Mouse (Mus musculus) lung, embryonic 16.5 days (tissue): Measurements from ENCODE around the gene Ikzf1. TPM values are rescaled to one million over a fixed set of nuclear protein-coding genes. Genes with fewer than 3 reads are reported as not detected.

Experiments
- ATAC-seq: fragments of 200-750 bp; cut with Nextera tagmentation; 2 replicates; pipeline ENCODE4 v1.8.0; 2017; ENCODE audit warnings: low read depth, mild to moderate bottlenecking, moderate library complexity
- H3K27ac ChIP-seq: fragments of 300-500 bp; sonication (generic); 2 replicates; pipeline ENCODE4 v1.5.1; 2014; ENCODE audit warnings: mild to moderate bottlenecking, control low read depth, low read length
- H3K27me3 ChIP-seq: fragments of 300-500 bp; sonication (generic); 2 replicates; pipeline ENCODE4 v1.6.1; 2014; ENCODE audit warnings: low read depth, low read length, mixed read lengths; ENCODE audit not compliant: control insufficient read depth, insufficient read depth
- H3K36me3 ChIP-seq: fragments of 300-500 bp; sonication (generic); 2 replicates; pipeline ENCODE4 v1.6.1; 2014; ENCODE audit warnings: low read length; ENCODE audit not compliant: control insufficient read depth, insufficient read depth
- H3K4me1 ChIP-seq: fragments of 300-500 bp; sonication (generic); replicated peaks from 2 replicates; pipeline ENCODE4 v1.6.1; 2014; ENCODE audit warnings: low read length, mixed read lengths; ENCODE audit not compliant: control insufficient read depth, insufficient read depth
- H3K4me2 ChIP-seq: fragments of 300-500 bp; sonication (generic); 2 replicates; pipeline ENCODE4 v1.6.1; 2014; ENCODE audit warnings: low read depth, low read length, control low read depth
- H3K4me3 ChIP-seq: fragments of 300-500 bp; sonication (generic); 2 replicates; pipeline ENCODE4 v1.5.1; 2014; ENCODE audit warnings: mild to moderate bottlenecking, low read length, control low read depth
- H3K9ac ChIP-seq: fragments of 300-500 bp; sonication (generic); 2 replicates; pipeline ENCODE4 v1.6.1; 2014; ENCODE audit warnings: low read length, control low read depth
- H3K9me3 ChIP-seq: fragments of 300-500 bp; sonication (generic); 2 replicates; pipeline ENCODE4 v1.6.1; 2016; ENCODE audit warnings: low read length; ENCODE audit not compliant: control insufficient read depth
- WGBS: fragments of 180-500 bp; shearing (Covaris S2); extraction: QIAGEN DNeasy Blood & Tissue Kit; methylation state at CpG from one replicate; pipeline ENCODE4 v1.1.7; 2014; 5-methylcytosine and 5-hydroxymethylcytosine counted together
- polyA plus RNA-seq: library from polyadenylated mRNA; unstranded; fragments of >200 nt; fragmentation: Nextera tagmentation; extraction: Ambion mirVana; gene quantifications from 2 replicates; pipeline ENCODE4 v1.2.1, GENCODE M21; 2015

The Ikzf1 gene
- polyA plus RNA-seq, 1 experiment from 2014 or later: 2.0 TPM

- 60% methylated on average over 4 of the region's 4 CpGs for WGBS
- Histone ChIP-seq H3K27me3 (no peaks in the 10 kb centered on the region), H3K9ac (no peak overlapping the region), H3K4me2 (no peak overlapping the region), H3K36me3 (no peaks in the 10 kb centered on the region), H3K4me3 (no peak overlapping the region), H3K27ac (no peak overlapping the region), H3K4me1 (no peaks in the 10 kb centered on the region), H3K9me3 (no peaks in the 10 kb centered on the region)
- no peak for ATAC-seq
Measured at GRCm38 (mm10) chr11:11672974-11673373, 11.8 kb upstream of the Ikzf1 start.

GRCm38 (mm10) chr11:11675063-11675462 lies 9.7 kb upstream of the Ikzf1 start:
- H3K4me3 ChIP-seq: no peak overlapping the region
- no peak overlapping the region for H3K4me2 ChIP-seq
- H3K27me3 ChIP-seq: no peaks in the 10 kb centered on the region
- no peaks in the 10 kb centered on the region for H3K4me1 ChIP-seq
- no peaks in the 10 kb centered on the region for H3K36me3 ChIP-seq
- no peak for ATAC-seq
- no peak overlapping the region for H3K27ac ChIP-seq
- no peak overlapping the region for H3K9ac ChIP-seq
- no peaks in the 10 kb centered on the region for H3K9me3 ChIP-seq

GRCm38 (mm10) chr11:11676068-11676741 lies 8.6 kb upstream of the Ikzf1 start:
- Histone ChIP-seq H3K36me3 (no peaks in the 10 kb centered on the region), H3K27me3 (no peaks in the 10 kb centered on the region), H3K4me1 (no peaks in the 10 kb centered on the region), H3K4me2 (no peak overlapping the region), H3K9me3 (no peaks in the 10 kb centered on the region), H3K4me3 (no peak overlapping the region), H3K27ac (no peak overlapping the region), H3K9ac (no peak overlapping the region)
- WGBS: 79% methylated on average over 9 of the region's 9 CpGs
- no peak for ATAC-seq

GRCm38 (mm10) chr11:11677165-11677564 lies 7.6 kb upstream of the Ikzf1 start:
- no peak overlapping the region for H3K4me2 ChIP-seq
- no peaks in the 10 kb centered on the region for H3K4me1 ChIP-seq
- WGBS: 76% methylated on average over 7 of the region's 7 CpGs
- no peaks in the 10 kb centered on the region for H3K27me3 ChIP-seq
- H3K4me3 ChIP-seq: no peak overlapping the region
- ATAC-seq: no peak
- H3K9ac ChIP-seq: no peak overlapping the region
- no peaks in the 10 kb centered on the region for H3K9me3 ChIP-seq
- H3K27ac ChIP-seq: no peak overlapping the region
- H3K36me3 ChIP-seq: no peaks in the 10 kb centered on the region

GRCm38 (mm10) chr11:11678972-11679371 lies 5.8 kb upstream of the Ikzf1 start:
- Histone ChIP-seq H3K27ac (no peak overlapping the region), H3K27me3 (peaks cover 7% of the 10 kb centered on the region), H3K36me3 (no peaks in the 10 kb centered on the region), H3K4me2 (no peak overlapping the region), H3K9ac (no peak overlapping the region), H3K4me1 (no peaks in the 10 kb centered on the region), H3K4me3 (no peak overlapping the region), H3K9me3 (no peaks in the 10 kb centered on the region)
- 71% methylated on average over 6 of the region's 6 CpGs for WGBS
- ATAC-seq: no peak

GRCm38 (mm10) chr11:11684056-11684929 lies 510 bp upstream of the Ikzf1 start:
- no peaks in the 10 kb centered on the region for H3K9me3 ChIP-seq
- no peak overlapping the region for H3K9ac ChIP-seq
- no peaks in the 10 kb centered on the region for H3K36me3 ChIP-seq
- H3K4me3 ChIP-seq: no peak overlapping the region
- 60% methylated on average over 9 of the region's 9 CpGs for WGBS
- ATAC-seq: peak; percentile 53
- H3K4me2 ChIP-seq: peak overlapping the region; percentile 98; the same call in 1 of the 2 replicates
- no peak overlapping the region for H3K27ac ChIP-seq
- H3K27me3 ChIP-seq: peaks cover 43% of the 10 kb centered on the region
- H3K4me1 ChIP-seq: peaks cover 5% of the 10 kb centered on the region; the same call in 1 of the 2 replicates

GRCm38 (mm10) chr11:11685853-11686395 lies 1.1 kb downstream of the Ikzf1 start:
- H3K36me3 ChIP-seq: no peaks in the 10 kb centered on the region
- 1% methylated on average over 65 of the region's 66 CpGs for WGBS
- peaks cover 5% of the 10 kb centered on the region; the same call in 1 of the 2 replicates for H3K4me1 ChIP-seq
- peak overlapping the region; percentile 98 for H3K4me2 ChIP-seq
- peak overlapping the region; percentile 70 for H3K9ac ChIP-seq
- ATAC-seq: peak; percentile 76
- H3K27me3 ChIP-seq: peaks cover 43% of the 10 kb centered on the region
- peak overlapping the region; percentile 39; the same call in 1 of the 2 replicates for H3K27ac ChIP-seq
- H3K4me3 ChIP-seq: peak overlapping the region; percentile 71
- H3K9me3 ChIP-seq: no peaks in the 10 kb centered on the region

- peak overlapping the region; percentile 70 for H3K9ac ChIP-seq
- peak overlapping the region; percentile 71 for H3K4me3 ChIP-seq
- peak overlapping the region; percentile 98 for H3K4me2 ChIP-seq
- no peaks in the 10 kb centered on the region for H3K36me3 ChIP-seq
- H3K4me1 ChIP-seq: peaks cover 5% of the 10 kb centered on the region; the same call in 1 of the 2 replicates
- 7% methylated on average over 16 of the region's 16 CpGs for WGBS
- no peak overlapping the region; the same call in 1 of the 2 replicates for H3K27ac ChIP-seq
- no peaks in the 10 kb centered on the region for H3K9me3 ChIP-seq
- H3K27me3 ChIP-seq: peaks cover 43% of the 10 kb centered on the region
- ATAC-seq: no peak
Measured at GRCm38 (mm10) chr11:11686569-11687051, 1.8 kb downstream of the Ikzf1 start.
